Mouse (Mus musculus): ENCODE data around the gene Prdm12. TPM values are rescaled to one million over a fixed set of nuclear protein-coding genes. Genes with fewer than 3 reads are reported as not detected.

Gene Prdm12
- 6.9 and 7.2 TPM in 2 replicates for polyA plus RNA-seq (2016; fragmentation: Nextera tagmentation; extraction: Ambion mirVana)

DNA sequence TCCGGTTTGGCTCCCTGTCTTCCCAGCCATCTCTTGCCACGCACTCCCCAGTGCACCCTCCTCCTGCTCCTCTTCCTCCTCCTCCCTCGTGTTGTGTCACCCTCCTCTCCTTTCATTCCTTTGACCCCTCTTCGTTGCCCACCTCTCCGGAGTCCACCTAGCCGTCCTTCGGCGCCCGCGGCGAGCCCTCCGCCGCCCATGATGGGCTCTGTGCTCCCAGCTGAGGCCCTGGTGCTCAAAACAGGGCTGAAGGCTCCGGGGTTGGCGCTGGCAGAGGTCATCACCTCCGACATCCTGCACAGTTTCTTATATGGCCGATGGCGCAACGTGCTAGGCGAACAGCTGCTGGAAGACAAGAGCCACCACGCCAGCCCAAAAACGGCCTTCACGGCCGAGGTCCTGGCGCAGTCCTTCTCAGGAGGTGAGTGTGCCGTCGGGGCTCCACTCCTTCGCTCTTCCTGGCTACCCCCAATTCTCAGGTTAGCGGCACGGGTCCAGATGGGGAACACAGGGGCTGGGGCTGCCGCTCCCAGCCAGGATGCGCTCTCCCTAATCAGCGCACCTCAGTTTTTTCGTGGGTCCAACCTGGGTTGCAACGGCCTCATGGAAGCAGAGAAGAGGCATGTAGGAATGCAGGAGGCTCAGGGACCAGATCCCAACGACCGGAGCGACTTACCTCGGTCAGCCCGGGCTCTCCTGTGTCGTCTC is at the start of gene Prdm12:
Gene Prdm12 (plus strand): TSS at position 137 of the 708 bp plus-strand sequence.
- under 1% methylated on average over 41 of the region's 41 CpGs for WGBS
- Histone ChIP-seq H3K27me3 (replicated peaks; ENCODE audit: low read depth, poor library complexity, severe bottlenecking) (peaks cover 100% of the 10 kb centered on the region), H3K27ac (replicated peaks) (peak within 1 kb of the TSS; percentile 48), H3K9me3 (no peaks in the 10 kb centered on the region), H3K4me1 (peaks cover 69% of the 10 kb centered on the region), H3K4me3 (peak within 1 kb of the TSS; percentile 46), H3K36me3 (replicated peaks) (no peaks in the 10 kb centered on the region)
- peak; percentile 56 for DNase-seq (ENCODE audit: low spot score)

DNA sequence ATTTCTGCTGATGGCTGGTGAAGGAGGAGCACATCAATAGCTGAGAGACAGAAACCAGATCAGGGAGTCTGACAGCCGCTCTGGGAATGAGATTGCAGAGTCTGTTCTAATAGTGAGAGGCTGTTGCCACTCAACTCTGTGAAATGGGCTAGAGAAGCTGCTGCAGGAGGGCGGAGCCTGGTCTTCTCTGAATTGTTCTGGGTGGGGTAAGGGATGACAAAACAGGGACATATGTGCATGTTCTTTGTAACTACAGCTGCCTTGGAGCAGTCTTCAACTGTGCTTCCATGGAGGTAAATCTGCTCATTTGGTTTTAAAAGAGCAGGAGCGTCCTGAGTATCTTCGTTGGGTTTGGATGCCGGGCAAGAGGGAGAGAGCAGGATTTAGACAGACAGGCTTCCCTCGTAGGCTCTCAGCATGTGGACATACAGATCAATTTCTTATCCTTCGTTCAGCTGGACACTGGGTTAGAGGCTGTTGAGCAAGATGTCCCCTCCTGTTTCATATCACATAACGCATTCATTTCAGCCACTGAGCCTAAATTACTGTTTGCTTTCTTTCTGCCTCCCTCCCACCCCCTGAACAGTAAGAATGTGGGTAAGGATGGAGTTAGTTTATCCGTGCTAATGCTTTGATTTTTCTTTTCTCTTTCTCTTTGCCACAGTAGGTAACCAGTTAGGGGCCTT is 47.9 kb upstream of the Prdm12 start:
- Histone ChIP-seq H3K27ac (replicated peaks) (no peak overlapping the region), H3K4me3 (no peak overlapping the region), H3K36me3 (replicated peaks) (peaks cover 94% of the 10 kb centered on the region), H3K4me1 (peaks cover 3% of the 10 kb centered on the region; the same call in 1 of the 2 replicates), H3K27me3 (replicated peaks; ENCODE audit: low read depth, poor library complexity, severe bottlenecking) (no peaks in the 10 kb centered on the region), H3K9me3 (no peaks in the 10 kb centered on the region)
- 87% methylated on average over 9 of the region's 9 CpGs for WGBS
- DNase-seq (ENCODE audit: low spot score) = no peak

DNA sequence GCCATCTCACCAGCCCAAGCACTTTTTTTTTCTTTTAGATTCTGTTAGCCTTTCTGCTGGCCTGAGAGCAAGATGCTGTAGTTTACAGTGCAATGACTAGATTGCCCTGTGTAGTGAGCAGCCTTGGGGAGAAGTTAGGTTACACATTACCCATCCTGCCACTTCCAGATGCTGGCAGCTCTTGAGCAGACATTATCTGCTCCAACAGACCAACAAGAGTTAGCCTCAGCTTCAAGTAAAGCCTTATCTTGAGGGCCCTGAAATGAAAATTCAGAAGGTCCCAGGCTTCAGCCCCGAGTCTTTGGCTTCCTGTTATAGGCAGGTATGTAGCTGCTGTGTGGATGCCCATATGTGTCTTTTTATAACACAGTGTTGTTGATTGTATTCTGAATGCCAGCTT is 32.3 kb upstream of the Prdm12 start:
- H3K27me3 ChIP-seq (replicated peaks; ENCODE audit: low read depth, poor library complexity, severe bottlenecking) = peaks cover 12% of the 10 kb centered on the region; the same call in 1 of the 2 replicates
- H3K27ac ChIP-seq (replicated peaks) = no peak overlapping the region
- WGBS = 77% methylated on average over 1 of the region's 1 CpGs
- no peak overlapping the region for H3K4me3 ChIP-seq
- H3K9me3 ChIP-seq = no peaks in the 10 kb centered on the region
- peaks cover 24% of the 10 kb centered on the region for H3K4me1 ChIP-seq
- no peak for DNase-seq (ENCODE audit: low spot score)
- peaks cover 100% of the 10 kb centered on the region for H3K36me3 ChIP-seq (replicated peaks)

DNA sequence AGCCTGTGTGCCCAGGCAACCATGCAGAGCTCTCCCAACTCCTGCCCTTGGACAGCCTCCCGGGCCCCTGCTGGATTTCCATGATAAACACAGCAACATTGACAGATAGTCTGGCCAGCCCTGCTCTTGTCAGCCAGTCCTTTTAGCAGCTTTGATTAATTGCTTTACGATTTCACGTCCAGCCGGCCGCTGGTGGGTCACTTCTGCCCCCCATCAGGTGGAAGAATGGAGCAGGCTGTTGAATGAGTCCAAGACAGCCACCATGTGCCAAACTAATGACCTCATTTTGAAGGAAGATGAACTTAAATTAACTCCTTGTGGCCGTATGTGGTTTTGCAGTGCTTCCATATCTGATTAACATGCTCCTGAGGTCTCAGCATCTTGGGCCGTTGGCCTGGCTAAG is 30.0 kb upstream of the Prdm12 start:
- no peaks in the 10 kb centered on the region for H3K9me3 ChIP-seq
- no peak overlapping the region for H3K4me3 ChIP-seq
- peaks cover 24% of the 10 kb centered on the region for H3K4me1 ChIP-seq
- no peak overlapping the region for H3K27ac ChIP-seq (replicated peaks)
- WGBS = 73% methylated on average over 7 of the region's 7 CpGs
- H3K27me3 ChIP-seq (replicated peaks; ENCODE audit: low read depth, poor library complexity, severe bottlenecking) = peaks cover 18% of the 10 kb centered on the region; the same call in 1 of the 2 replicates
- no peak for DNase-seq (ENCODE audit: low spot score)
- H3K36me3 ChIP-seq (replicated peaks) = peaks cover 100% of the 10 kb centered on the region

DNA sequence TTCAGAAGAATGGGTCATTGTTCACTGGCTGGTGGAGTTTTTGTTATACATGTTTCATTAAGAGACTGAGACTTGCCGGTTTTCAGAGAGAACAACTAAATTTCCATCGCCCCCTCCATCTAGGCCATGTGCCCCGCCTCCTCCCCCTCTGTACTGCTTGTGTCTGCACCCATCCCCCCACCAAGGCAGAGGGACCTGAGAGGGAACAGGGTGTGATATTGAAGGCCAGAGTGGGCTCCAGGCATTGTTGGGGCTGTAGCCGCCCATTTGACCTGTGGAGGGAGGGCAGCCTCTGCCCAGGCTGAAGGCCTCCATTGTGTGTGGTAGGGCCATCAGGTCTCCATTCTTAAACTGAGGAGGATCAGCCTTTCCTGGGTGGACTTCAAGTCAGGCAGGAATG is 28.9 kb upstream of the Prdm12 start:
- Histone ChIP-seq H3K27ac (replicated peaks) (peak overlapping the region; percentile 51; the same call in 1 of the 2 replicates), H3K4me3 (no peak overlapping the region), H3K9me3 (no peaks in the 10 kb centered on the region), H3K27me3 (replicated peaks; ENCODE audit: low read depth, poor library complexity, severe bottlenecking) (peaks cover 18% of the 10 kb centered on the region; the same call in 1 of the 2 replicates), H3K4me1 (peaks cover 24% of the 10 kb centered on the region), H3K36me3 (replicated peaks) (peaks cover 100% of the 10 kb centered on the region)
- WGBS = 65% methylated on average over 4 of the region's 4 CpGs
- DNase-seq (ENCODE audit: low spot score) = no peak

DNA sequence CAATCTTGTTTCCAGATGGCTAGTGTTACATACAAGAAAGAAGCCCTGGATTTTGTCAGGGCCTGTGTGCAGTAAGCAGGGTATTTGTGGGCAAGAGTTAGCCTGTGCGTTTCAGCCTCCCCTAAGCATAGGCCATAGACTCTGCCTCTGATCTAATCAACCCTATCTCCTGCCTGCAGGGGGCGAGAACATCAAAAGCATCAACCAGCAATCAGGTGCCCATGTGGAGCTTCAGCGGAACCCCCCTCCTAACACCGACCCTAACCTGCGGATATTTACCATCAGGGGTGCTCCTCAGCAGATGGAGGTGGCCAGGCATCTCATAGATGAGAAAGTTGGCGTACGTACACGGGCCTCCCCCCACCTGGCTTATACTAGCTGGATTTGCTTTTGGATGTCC is 28.4 kb upstream of the Prdm12 start:
- Histone ChIP-seq H3K9me3 (no peaks in the 10 kb centered on the region), H3K27me3 (replicated peaks; ENCODE audit: low read depth, poor library complexity, severe bottlenecking) (peaks cover 18% of the 10 kb centered on the region; the same call in 1 of the 2 replicates), H3K27ac (replicated peaks) (peak overlapping the region; percentile 51; the same call in 1 of the 2 replicates), H3K36me3 (replicated peaks) (peaks cover 97% of the 10 kb centered on the region), H3K4me3 (no peak overlapping the region), H3K4me1 (peaks cover 24% of the 10 kb centered on the region)
- 76% methylated on average over 8 of the region's 8 CpGs for WGBS
- DNase-seq (ENCODE audit: low spot score) = peak; percentile 24

DNA sequence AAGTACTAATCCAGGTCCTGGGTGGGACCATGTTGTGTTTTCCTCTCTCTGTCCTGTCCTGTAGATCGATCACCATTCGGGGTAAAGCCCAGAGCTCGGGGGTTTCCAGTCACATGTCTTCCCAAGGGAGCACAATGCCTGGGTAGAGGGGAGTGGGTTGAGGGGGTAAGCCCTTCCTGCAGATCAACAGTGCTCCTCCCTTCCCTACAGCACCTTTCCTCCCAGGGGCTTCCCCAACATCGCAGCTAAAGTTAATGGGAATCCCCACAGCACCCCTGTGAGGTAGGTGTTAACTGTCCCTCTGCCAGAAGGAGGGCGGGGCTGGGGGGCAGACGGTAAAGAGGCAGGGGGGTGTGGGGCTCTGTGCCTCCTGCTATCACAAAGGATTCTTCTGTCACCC is 27.2 kb upstream of the Prdm12 start:
- Histone ChIP-seq H3K4me1 (peaks cover 24% of the 10 kb centered on the region), H3K27me3 (replicated peaks; ENCODE audit: low read depth, poor library complexity, severe bottlenecking) (peaks cover 18% of the 10 kb centered on the region; the same call in 1 of the 2 replicates), H3K9me3 (no peaks in the 10 kb centered on the region), H3K27ac (replicated peaks) (no peak overlapping the region), H3K4me3 (no peak overlapping the region), H3K36me3 (replicated peaks) (peaks cover 92% of the 10 kb centered on the region)
- WGBS = 83% methylated on average over 6 of the region's 6 CpGs
- DNase-seq (ENCODE audit: low spot score) = no peak

DNA sequence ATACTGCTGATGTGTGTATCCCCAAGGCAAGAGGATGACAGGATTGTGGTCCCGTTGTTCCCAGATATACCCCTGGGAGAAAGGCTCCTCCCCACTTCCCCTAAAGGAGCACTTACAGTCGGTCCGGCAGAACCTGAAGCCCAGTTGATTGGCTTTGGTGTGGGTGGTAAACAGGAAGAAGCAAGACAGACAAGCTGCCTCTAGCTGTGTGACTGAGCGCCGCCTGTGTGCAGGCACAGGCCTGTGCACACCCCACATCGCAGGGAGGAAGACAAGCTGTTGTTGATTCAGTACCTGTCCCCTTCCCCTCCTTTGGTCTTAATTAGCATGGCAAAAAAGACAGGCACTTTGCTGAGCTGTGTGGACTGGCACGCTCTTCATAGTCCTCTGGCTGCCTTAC is 26.1 kb upstream of the Prdm12 start:
- Histone ChIP-seq H3K27ac (replicated peaks) (no peak overlapping the region), H3K4me3 (no peak overlapping the region), H3K36me3 (replicated peaks) (peaks cover 91% of the 10 kb centered on the region), H3K4me1 (peaks cover 24% of the 10 kb centered on the region), H3K9me3 (no peaks in the 10 kb centered on the region), H3K27me3 (replicated peaks; ENCODE audit: low read depth, poor library complexity, severe bottlenecking) (peaks cover 9% of the 10 kb centered on the region; the same call in 1 of the 2 replicates)
- DNase-seq (ENCODE audit: low spot score) = no peak
- WGBS = 80% methylated on average over 7 of the region's 7 CpGs

DNA sequence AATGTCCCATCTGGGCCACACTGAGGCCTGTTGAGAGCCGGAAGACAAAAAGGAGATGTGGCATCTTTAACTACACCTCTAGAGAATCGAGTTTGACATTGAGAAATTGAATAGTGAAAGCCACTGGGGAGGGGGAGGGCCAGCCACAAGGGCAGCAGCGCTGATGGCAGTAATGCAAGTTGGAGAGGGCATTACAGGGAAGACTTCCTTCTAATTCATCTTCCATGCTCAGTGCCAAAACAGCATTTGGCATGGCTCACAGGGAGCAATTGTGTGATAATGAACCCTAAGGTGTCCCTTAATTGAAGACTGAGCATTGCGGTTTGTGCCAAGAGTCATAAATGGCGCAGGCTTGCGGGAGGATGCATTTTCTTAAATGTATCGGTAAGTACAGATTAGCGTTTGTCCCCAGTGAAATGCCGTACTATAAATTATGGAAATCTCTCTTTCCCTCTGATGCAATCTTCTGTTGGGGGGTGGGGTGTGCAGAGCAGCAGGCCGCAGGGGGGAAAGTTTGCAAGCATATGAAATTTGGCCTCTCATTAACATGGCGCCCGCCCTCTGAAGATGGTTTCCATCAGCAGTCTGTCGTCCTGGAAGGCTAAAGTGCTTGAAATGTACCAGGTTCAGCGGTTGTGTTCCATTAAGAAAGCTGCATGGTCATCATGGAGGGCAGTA is 21.2 kb upstream of the Prdm12 start:
- no peak for DNase-seq (ENCODE audit: low spot score)
- H3K27me3 ChIP-seq (replicated peaks; ENCODE audit: low read depth, poor library complexity, severe bottlenecking) = no peaks in the 10 kb centered on the region
- H3K27ac ChIP-seq (replicated peaks) = no peak overlapping the region
- peaks cover 42% of the 10 kb centered on the region for H3K36me3 ChIP-seq (replicated peaks)
- H3K4me1 ChIP-seq = no peaks in the 10 kb centered on the region
- H3K9me3 ChIP-seq = no peaks in the 10 kb centered on the region
- no peak overlapping the region for H3K4me3 ChIP-seq
- 88% methylated on average over 14 of the region's 14 CpGs for WGBS

DNA sequence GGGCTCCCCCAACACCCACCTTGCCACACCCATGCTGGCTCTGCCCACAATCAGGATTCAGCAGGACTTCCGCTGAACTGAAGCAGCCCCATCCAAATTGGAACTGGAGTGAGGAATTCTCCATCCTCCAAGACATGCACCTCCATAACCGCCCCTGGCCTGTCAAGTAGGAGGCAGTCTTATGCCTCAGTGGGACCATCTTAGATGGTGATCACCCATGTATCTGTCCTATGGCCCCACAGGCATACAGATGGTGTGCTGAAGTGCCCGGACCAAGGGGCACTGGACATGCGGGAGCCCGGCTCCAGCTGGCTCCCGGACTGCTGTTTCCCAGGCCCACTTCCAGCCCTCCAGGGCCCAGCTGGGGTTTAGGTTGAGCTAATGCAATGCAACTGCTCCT is 20.6 kb upstream of the Prdm12 start:
- Histone ChIP-seq H3K36me3 (replicated peaks) (peaks cover 36% of the 10 kb centered on the region), H3K9me3 (no peaks in the 10 kb centered on the region), H3K4me1 (no peaks in the 10 kb centered on the region), H3K27ac (replicated peaks) (no peak overlapping the region), H3K27me3 (replicated peaks; ENCODE audit: low read depth, poor library complexity, severe bottlenecking) (no peaks in the 10 kb centered on the region), H3K4me3 (no peak overlapping the region)
- 90% methylated on average over 6 of the region's 6 CpGs for WGBS
- DNase-seq (ENCODE audit: low spot score) = no peak

DNA sequence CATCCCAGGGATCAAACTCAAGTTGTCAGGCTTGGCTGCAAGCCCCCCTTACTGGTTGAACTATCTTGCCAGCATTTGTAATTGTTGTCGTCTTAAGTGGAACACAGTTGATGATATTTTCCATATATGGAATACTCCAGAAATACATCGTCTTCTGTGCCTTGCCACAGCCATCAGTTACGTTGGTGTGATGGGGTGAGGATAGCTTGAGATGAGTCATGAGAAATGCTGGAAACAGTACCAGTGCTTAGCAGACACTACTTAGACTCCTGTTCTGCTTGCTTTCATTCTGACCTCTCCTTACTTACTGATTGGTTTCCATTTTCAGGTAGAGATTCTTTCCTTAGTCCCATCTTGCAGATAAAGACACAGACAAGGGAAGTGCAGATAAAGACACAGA is 6.3 kb upstream of the Prdm12 start:
- no peaks in the 10 kb centered on the region for H3K9me3 ChIP-seq
- peaks cover 38% of the 10 kb centered on the region for H3K4me1 ChIP-seq
- no peak for DNase-seq (ENCODE audit: low spot score)
- no peaks in the 10 kb centered on the region for H3K36me3 ChIP-seq (replicated peaks)
- H3K4me3 ChIP-seq = no peak overlapping the region
- H3K27ac ChIP-seq (replicated peaks) = no peak overlapping the region
- 73% methylated on average over 3 of the region's 3 CpGs for WGBS
- peaks cover 86% of the 10 kb centered on the region for H3K27me3 ChIP-seq (replicated peaks; ENCODE audit: low read depth, poor library complexity, severe bottlenecking)

DNA sequence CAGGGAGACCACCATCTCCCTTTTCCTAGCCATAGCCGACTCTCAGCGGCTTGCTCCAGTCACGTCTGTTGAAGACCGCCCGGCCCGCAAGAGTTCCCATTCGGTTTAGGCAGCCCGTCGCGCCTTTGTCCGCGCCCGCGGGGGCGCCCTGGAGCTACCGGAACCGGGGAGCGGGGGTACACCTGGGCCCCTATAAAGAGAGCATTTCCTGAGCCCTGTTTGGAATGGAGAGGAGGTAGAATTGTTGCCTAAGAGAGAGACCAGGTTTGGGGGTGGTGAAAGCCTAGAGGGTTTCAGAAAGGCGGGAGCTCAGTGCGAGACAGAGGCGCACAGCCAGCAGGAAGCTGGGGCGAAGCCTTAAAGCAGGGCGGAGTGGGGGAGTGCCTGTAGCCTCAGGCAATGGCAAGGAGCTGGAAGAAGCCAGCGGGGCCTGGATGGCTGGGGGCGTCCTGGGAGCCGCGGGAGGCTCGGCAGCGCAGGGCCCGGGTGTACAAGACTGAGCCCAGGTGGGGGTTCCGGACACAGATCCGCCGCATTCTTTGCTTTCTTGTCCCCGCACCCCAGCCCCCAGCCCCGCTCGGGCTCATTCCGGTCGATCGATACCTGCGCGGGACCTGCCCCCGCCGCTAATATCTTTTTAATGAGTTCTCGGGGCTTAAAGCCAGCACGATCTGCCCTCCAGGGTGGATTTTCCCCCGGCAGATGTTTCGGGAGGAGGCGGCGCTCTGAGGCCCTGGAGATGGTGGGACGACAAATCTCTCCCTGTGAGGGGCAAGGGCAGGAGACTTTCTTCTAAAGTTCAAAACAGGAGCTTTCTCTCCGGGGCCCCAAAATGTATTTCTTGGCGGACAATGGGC is 4.3 kb upstream of the Prdm12 start:
- Histone ChIP-seq H3K27me3 (replicated peaks; ENCODE audit: low read depth, poor library complexity, severe bottlenecking) (peaks cover 100% of the 10 kb centered on the region), H3K27ac (replicated peaks) (peak overlapping the region; percentile 70), H3K4me3 (peak overlapping the region; percentile 46), H3K9me3 (no peaks in the 10 kb centered on the region), H3K4me1 (peaks cover 55% of the 10 kb centered on the region), H3K36me3 (replicated peaks) (no peaks in the 10 kb centered on the region)
- DNase-seq (ENCODE audit: low spot score) = peak; percentile 55
- under 1% methylated on average over 52 of the region's 52 CpGs for WGBS

Data from embryonic facial prominence, embryonic 10.5 days (tissue).